Mouse (Mus musculus): ENCODE results near the gene Usp32.
"Not testable (repeated sequence)": the region's sequence is repeated elsewhere in the genome, so short reads cannot be mapped to it uniquely, and the experiment has no call there.

Usp32 gene

GRCm38 (mm10) chr11:85139581-85140540 lies at the start of gene Usp32:
Gene Usp32, minus strand, starts transcription at chr11:85140161.
- peak; percentile 89 to 94 for DNase-seq (ENCODE audit: low spot score in 2 of 2)

- no peak for DNase-seq (ENCODE audit: low spot score in 2 of 2)
Measured at GRCm38 (mm10) chr11:85189110-85189509, 49.1 kb upstream of the Usp32 start.

DNA sequence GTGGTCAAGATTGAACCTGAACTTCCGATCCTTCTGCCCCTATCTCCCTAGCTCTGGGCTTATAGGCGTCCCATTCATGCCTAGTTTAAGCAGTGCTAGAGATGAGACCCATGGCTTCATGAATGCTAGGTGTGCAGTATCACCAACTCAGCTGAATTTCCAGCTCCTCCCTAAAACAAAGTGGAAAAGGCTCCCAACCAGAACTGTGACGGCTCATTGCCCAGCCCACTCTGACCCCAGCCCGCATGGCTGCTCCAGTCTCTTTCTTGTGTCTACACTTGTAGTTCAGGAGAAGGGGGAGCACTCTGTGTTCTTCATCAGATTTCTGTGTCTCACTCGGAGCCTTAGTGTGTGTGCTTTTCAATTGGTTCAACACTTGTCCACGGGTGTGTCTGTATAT lies 44.9 kb upstream of the Usp32 start:
- no peak for DNase-seq (ENCODE audit: low spot score in 2 of 2)

DNA sequence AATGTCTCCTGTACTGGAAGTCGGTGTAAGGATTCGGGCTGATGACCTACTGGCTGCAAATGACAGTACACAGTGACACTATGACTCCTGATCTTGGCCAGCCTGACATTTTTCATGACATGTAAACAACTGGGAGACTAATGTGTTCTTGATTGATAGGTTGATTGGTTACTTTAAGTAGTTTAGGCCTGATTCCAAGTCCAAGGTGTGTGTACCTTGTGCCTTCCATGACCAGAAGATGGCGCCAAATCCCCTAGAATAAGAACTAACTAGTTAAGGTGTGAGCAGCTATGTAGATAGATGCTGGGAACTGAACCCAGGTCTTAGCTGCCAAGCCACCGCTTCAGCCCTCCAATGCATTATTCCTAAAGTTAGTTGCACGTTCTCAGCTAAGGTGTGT lies 44.1 kb upstream of the Usp32 start:
- DNase-seq (ENCODE audit: low spot score in 2 of 2), result no peak

DNA sequence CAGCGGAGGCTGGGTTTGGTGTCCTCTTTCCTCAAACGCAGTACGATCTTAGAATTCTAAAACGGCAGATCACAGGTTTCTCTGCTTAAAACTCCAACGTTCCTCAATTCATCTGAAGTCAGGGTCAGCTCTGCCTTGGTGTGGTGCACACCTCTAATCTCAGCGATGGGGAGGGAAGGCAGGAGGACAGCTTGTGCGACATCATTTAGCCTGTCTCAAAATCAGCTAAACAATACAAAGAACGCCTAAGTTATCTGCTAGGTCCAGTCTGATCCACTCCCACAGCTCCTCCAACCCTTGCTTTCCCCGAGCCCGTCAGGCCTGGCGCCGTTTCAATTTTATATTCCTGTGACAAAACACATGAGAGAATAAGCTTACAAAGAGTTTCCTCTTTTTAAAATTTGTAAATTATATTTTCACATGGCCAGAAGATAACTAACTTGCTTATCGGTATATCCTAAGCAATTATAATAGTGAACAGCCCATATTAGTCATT lies 43.4 kb upstream of the Usp32 start:
- DNase-seq (ENCODE audit: low spot score in 2 of 2), result no peak

- DNase-seq (ENCODE audit: low spot score in 2 of 2), result peak; percentile 37 to 62
Measured at GRCm38 (mm10) chr11:85182617-85183283, 42.8 kb upstream of the Usp32 start.

- no peak for DNase-seq (ENCODE audit: low spot score in 2 of 2)
Measured at GRCm38 (mm10) chr11:85178413-85178812, 38.5 kb upstream of the Usp32 start.

DNA sequence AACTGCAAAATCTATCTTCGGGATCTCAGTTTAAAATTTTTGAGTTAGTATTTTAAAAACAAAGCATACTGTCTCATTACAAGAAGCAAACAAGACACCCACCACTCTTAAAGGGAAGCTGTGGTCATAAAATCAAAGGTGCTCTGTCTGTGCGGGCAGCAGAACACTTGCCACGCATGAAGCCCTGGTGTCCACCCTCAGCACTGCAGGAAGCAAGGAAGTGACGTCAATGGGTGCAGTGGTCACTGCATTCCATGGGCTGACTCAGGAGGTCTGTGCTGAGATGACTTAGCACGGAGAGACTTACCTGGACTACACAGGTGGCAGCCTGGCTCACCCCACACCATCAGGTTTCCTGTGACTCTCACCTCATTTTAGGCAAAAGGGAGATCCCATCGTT lies 37.8 kb upstream of the Usp32 start:
- DNase-seq (ENCODE audit: low spot score in 2 of 2), result no peak

DNA sequence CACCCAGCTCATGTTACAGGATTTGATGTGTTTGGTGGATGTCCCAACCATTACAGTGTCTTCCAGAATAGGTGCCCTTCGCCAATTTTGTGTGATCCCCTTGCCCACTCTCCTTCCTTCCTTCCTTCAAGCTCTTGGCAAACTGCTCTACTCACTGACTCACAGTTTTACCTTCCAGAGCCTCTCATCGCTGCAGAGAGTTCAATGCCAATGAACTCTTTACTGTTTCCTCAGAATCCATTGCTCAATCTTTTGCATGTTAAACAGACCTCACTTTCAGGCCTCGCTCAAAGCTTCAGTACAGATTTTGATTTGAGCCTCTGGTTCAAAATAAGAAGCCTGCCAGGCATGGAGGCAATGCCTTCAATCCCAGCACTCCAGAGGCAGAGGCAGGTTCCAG lies 36.0 kb upstream of the Usp32 start:
- DNase-seq (ENCODE audit: low spot score in 2 of 2), result no peak

- no peak for DNase-seq (ENCODE audit: low spot score in 2 of 2)
Measured at GRCm38 (mm10) chr11:85170833-85171232, 30.9 kb upstream of the Usp32 start.

DNA sequence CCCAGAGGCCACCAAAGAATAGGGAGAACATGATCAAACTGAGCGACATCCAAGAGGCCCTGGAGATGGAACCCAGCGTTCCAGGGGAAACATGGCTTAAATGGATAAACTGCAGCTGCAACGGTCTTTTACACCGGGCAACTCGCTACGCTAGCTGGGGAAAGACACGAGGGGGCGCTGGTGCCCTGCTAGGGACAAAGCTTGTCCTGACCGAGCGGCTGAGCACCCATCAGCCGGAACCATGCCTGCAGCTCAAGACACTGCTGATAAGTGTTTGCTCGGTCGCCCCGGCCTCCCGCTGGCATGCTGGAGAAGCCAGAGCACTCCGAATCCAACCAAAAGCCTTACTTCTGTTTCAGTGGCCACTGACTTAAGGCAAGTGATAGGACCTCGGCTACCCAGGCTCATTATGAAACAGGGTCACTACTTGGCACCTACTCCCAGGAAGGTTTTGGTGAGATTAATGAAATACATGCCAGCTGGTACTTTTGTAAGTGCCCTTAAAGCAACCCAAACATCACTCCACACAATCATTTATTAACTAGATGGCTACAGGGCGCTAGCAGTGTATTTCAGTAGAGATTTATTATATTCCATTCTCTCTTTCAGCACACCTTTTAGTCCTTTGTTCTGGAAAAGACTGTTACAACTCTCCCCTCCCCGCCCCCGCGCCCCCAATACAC lies 30.2 kb upstream of the Usp32 start, which contains the start of gene 1700125H20Rik:
Gene 1700125H20Rik, plus strand, starts transcription at position 347 of the 683 bp plus-strand sequence.
- peak; percentile 74 to 75 for DNase-seq (ENCODE audit: low spot score in 2 of 2)

- DNase-seq (ENCODE audit: low spot score in 2 of 2), result no peak
Measured at GRCm38 (mm10) chr11:85167503-85167902, 27.5 kb upstream of the Usp32 start.

DNA sequence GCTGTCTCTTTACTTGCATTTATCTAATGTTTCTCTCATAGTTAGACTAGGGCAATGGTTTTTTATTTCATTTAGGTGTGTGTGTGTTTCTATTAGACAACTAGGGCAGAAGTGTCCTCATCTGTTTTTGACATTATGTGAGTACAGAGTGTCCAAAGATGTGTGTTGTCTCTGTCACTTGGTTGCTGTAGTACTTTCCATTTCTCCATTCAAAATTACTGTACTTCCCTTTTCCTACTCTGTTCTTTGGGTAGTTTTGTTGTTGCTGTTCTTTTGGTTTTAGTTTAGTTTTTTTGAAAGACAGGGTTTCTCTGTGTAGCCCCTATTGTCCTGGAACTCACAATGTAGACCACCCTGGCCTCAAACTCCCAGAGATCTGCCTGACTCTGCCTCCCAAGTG lies 24.4 kb upstream of the Usp32 start:
- no peak for DNase-seq (ENCODE audit: low spot score in 2 of 2)

GRCm38 (mm10) chr11:85163014-85163413 lies 23.1 kb upstream of the Usp32 start:
- not testable (repeated sequence) for DNase-seq (ENCODE audit: low spot score in 2 of 2)

GRCm38 (mm10) chr11:85157301-85157700 lies 17.3 kb upstream of the Usp32 start:
- DNase-seq (ENCODE audit: low spot score in 2 of 2), result no peak

DNA sequence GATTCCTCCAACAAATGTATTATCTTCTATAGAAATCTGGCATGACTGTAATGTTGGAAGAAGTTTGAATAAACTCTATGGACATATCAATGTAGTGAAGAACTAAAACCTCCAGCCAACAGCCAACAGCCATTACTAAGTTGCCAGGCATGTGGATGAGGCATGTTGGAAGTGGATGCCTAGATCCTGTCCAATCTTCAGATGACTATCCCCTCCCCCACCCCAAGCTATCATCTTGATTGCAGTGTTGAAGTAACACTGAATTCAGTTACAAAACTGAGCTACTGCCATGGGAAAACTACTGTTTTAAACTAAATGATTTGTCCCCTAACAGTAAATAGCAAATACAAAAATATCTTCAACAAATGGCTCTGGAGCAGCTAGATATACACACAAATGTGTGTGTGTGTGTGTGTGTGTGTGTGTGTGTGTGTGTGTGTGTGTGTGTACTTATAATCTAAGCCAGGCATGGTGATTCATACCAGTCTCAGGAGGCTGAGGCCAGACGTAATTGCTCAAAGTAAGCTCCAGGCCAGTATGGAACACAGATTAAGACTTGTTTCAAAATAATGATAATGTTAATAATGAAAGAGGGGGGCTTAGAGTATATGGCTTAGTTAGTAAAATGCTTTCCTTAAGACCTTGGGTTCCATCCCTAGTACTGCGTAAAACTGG lies 12.4 kb upstream of the Usp32 start:
- DNase-seq (ENCODE audit: low spot score in 2 of 2), result no peak

- DNase-seq (ENCODE audit: low spot score in 2 of 2), result peak in 1 of 2 experiments; percentile 7
Measured at GRCm38 (mm10) chr11:85138776-85139474, 1.0 kb downstream of the Usp32 start.

DNA sequence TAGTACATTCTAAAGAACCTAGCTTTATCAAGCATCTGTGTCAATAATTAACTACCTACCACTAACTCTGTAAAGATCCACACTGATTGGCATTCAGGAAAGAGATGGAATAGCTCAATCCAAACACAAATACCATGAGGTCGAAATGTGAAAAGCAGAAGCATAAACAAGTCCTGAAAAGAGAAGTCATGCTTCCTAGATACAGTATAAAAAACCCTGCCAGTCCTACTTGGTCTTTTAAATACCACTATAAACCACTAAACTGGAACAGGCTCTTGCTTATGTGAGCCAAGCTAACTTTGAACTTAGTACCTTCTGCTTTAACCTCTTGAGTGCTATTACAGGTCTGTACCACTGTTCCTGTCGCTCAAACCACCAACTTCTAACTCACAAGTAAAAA lies 8.4 kb downstream of the Usp32 start:
- DNase-seq (ENCODE audit: low spot score in 2 of 2), result no peak

- no peak for DNase-seq (ENCODE audit: low spot score in 2 of 2)
Measured at GRCm38 (mm10) chr11:85128883-85129282, 11.1 kb downstream of the Usp32 start.

GRCm38 (mm10) chr11:85126257-85127102 lies 13.5 kb downstream of the Usp32 start:
- no peak for DNase-seq (ENCODE audit: low spot score in 2 of 2)

All from frontal cortex, postnatal 25 days (tissue).